Mouse (Mus musculus): ENCODE results near the gene Nub1.

DNA sequence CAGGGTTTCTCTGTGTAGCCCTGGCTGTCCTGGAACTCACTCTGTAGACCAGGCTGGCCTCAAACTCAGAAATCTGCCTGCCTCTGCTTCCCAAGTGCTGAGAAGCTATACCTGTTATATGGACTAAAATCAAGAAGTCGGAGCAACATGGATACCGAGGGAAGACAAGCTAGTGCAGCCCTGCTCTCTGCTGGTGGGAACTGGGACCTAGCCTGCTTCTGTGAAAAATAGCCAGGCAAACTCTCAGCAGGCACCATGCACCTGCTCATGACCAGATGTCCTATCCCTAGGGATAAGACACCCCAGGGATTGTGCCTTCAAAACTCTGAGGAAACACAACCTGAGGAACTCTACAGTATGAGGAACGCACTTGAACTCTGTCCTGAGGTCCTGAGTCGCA, 48.3 kb upstream of the Nub1 start:
- TF ChIP-seq CTCF (IDR thresholded peaks at IDR 0.05; ENCODE audit: low read depth, low read length), result peak; percentile 16
- TF ChIP-seq POLR2A (IDR thresholded peaks at IDR 0.05; ENCODE audit: insufficient read depth, low read length), result no peak
- no peak for TF ChIP-seq EP300 (IDR thresholded peaks at IDR 0.05; ENCODE audit: insufficient read depth, low read depth, low read length)
